Mouse (Mus musculus) megakaryocyte, embryonic 14.5 days (primary cell): ENCODE results near the gene Zfp605.
"Not testable (repeated sequence)": the region's sequence is repeated elsewhere in the genome, so short reads cannot be mapped to it uniquely, and the experiment has no call there.

Source experiments
- FLI1 ChIP-seq: IDR thresholded peaks from 2 replicates; pipeline ENCODE4 v1.6.1; 2012; ENCODE audit warnings: low read length, inconsistent platforms, mixed read lengths
- GATA1 ChIP-seq: IDR thresholded peaks from 3 replicates; pipeline ENCODE4 v1.6.1; 2012; ENCODE audit warnings: mixed read lengths, low read length, inconsistent platforms, borderline replicate concordance

DNA sequence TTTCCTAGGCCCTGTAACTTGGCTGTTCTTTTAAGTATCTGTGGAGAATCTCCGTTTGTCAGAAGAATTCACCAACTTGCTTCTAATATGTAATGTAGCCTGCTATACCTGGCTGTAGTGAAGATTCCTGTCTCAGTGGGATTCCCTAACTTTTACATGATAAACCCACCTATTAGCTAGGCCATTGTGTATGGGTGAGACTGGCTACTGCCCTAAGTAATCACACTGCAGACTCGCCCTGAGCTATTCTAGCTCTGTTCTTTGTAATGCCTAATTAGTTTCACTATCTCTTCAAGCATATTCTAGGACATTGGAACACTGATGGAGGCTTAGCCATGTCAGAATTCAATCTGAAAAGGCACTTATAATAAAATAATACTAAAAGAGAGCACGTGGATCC is 12.5 kb downstream of the Zfp605 start:
- not testable (repeated sequence) for TF ChIP-seq GATA1, FLI1
